Mouse (Mus musculus) lung, postnatal 14 days (tissue): ENCODE measurements around the gene Zfp207.
A peak's percentile ranks its signal among the peaks of the same experiment; 100 is the strongest.
"Not testable (repeated sequence)": the region's sequence is repeated elsewhere in the genome, so short reads cannot be mapped to it uniquely, and the experiment has no call there.

Source experiments
- DNase-seq: peaks from one replicate; pipeline ENCODE4 v3.0.0; 2021

Gene Zfp207

GRCm38 (mm10) chr11:80417085-80417484, 34.0 kb downstream of the Zfp207 start:
- DNase-seq: no peak

GRCm38 (mm10) chr11:80419743-80420142, 36.7 kb downstream of the Zfp207 start:
- no peak for DNase-seq

GRCm38 (mm10) chr11:80420202-80420984, 37.3 kb downstream of the Zfp207 start:
- no peak for DNase-seq

- no peak for DNase-seq
Measured at GRCm38 (mm10) chr11:80421421-80422047, 38.5 kb downstream of the Zfp207 start.

- DNase-seq: no peak
Measured at GRCm38 (mm10) chr11:80424691-80425090, 41.6 kb downstream of the Zfp207 start.

GRCm38 (mm10) chr11:80425247-80425778, 42.2 kb downstream of the Zfp207 start:
- no peak for DNase-seq

GRCm38 (mm10) chr11:80426029-80426813, 43.1 kb downstream of the Zfp207 start:
- not testable (repeated sequence) for DNase-seq

GRCm38 (mm10) chr11:80428381-80429008, 45.4 kb downstream of the Zfp207 start, which contains the start of gene Psmd11:
Psmd11 (plus strand) TSS chr11:80428615.
- peak; percentile 95 for DNase-seq

GRCm38 (mm10) chr11:80429009-80429475, 46.0 kb downstream of the Zfp207 start:
- DNase-seq: peak; percentile 34

GRCm38 (mm10) chr11:80429500-80430166, 46.6 kb downstream of the Zfp207 start:
- DNase-seq: no peak

GRCm38 (mm10) chr11:80430366-80430910, 47.4 kb downstream of the Zfp207 start:
- no peak for DNase-seq

- DNase-seq: no peak
Measured at GRCm38 (mm10) chr11:80446916-80447315, 63.8 kb downstream of the Zfp207 start.

- no peak for DNase-seq
Measured at GRCm38 (mm10) chr11:80449859-80450258, 66.8 kb downstream of the Zfp207 start.

- no peak for DNase-seq
Measured at GRCm38 (mm10) chr11:80452242-80452641, 69.2 kb downstream of the Zfp207 start.

GRCm38 (mm10) chr11:80453198-80453597, 70.1 kb downstream of the Zfp207 start:
- DNase-seq: no peak
